Mouse (Mus musculus) heart, adult 2 months (tissue): Measurements from ENCODE around the gene Trpm5.

Experiments
- EP300 ChIP-seq: fragments of 200-500 bp; IDR thresholded peaks from 2 replicates; pipeline ENCODE4 v1.6.1; 2011; ENCODE audit warnings: low read depth, low read length, control low read depth; ENCODE audit not compliant: insufficient read depth
- POLR2A ChIP-seq: fragments of 200-500 bp; IDR thresholded peaks from 2 replicates; pipeline ENCODE4 v1.6.1; 2011; ENCODE audit warnings: mild to moderate bottlenecking, low read depth, low read length, control low read depth; ENCODE audit not compliant: insufficient read depth

- no peak for TF ChIP-seq EP300
- no peak for TF ChIP-seq POLR2A
Measured at GRCm38 (mm10) chr7:143069751-143070400, 24.6 kb downstream of the Trpm5 start.
